Mouse (Mus musculus): Measurements from ENCODE around the gene Ptprn2.

DNA sequence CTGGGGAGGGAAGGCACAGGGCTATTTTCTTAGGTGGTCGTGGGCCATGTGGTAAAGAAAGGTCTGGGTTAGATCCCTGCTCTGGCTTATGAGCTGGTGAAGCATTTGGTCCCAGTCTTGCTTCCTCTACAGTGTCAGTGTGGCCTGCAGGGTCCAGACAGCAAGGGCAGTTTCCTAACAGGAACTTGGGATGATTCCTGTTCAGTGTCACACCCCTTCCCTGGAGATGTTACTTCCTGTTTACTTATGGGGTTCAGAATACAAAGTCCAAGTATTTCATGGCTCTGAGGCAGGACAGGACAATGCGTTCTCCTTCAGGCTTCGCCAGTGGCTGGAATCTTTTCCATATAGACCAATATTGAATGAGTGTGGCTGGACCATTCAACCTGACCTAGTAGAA lies 741.7 kb downstream of the Ptprn2 start:
- TF ChIP-seq CTCF (IDR thresholded peaks at IDR 0.05; ENCODE audit: low read depth), result no peak
- no peak for TF ChIP-seq EP300 (IDR thresholded peaks at IDR 0.05; ENCODE audit: low read depth)

All from liver, postnatal 0 days (tissue).